Mouse (Mus musculus) stomach, postnatal 0 days (tissue): Measurements from ENCODE around the gene Uqcc1.

Experiments
- CTCF ChIP-seq: IDR thresholded peaks from 2 replicates; pipeline ENCODE4 v1.5.1; 2016; ENCODE audit warnings: antibody characterized with exemption, low read depth, mild to moderate bottlenecking, moderate library complexity
- EP300 ChIP-seq: optimal IDR thresholded peaks from 2 replicates; pipeline ENCODE3; 2016; ENCODE audit warnings: antibody characterized with exemption

GRCm38 (mm10) chr2:155902989-155903631 lies 27.0 kb downstream of the Uqcc1 start:
- no peak for TF ChIP-seq CTCF
- TF ChIP-seq EP300 = no peak
